Mouse (Mus musculus) stomach, postnatal 0 days (tissue): ENCODE data around the gene Klhl12. TPM values are rescaled to one million over a fixed set of nuclear protein-coding genes. Genes with fewer than 3 reads are reported as not detected.
A peak's percentile ranks its signal among the peaks of the same experiment; 100 is the strongest.
"Not testable (repeated sequence)": the region's sequence is repeated elsewhere in the genome, so short reads cannot be mapped to it uniquely, and the experiment has no call there.

Experiments used
- ATAC-seq: fragments of 200-750 bp; cut with Nextera tagmentation; 2 replicates; pipeline ENCODE4 v1.8.0; 2017; ENCODE audit not compliant: low FRiP score, low TSS enrichment
- DNase-seq: peaks from one replicate; pipeline ENCODE4 v3.0.0-alpha.2; 2016; ENCODE audit warnings: low spot score
- H3K27ac ChIP-seq: fragments of 300-500 bp; sonication (generic); replicated peaks from 2 replicates; pipeline ENCODE4 v1.5.1; 2014; ENCODE audit warnings: mild to moderate bottlenecking, control low read depth
- H3K27me3 ChIP-seq: fragments of 300-500 bp; sonication (generic); 2 replicates; pipeline ENCODE4 v1.6.1; 2014; ENCODE audit warnings: low read length; ENCODE audit not compliant: control insufficient read depth, insufficient read depth
- H3K36me3 ChIP-seq: fragments of 300-500 bp; sonication (generic); 2 replicates; pipeline ENCODE4 v1.6.1; 2014; ENCODE audit warnings: low read length, mixed read lengths; ENCODE audit not compliant: control insufficient read depth, insufficient read depth
- H3K4me1 ChIP-seq: fragments of 300-500 bp; sonication (generic); replicated peaks from 2 replicates; pipeline ENCODE4 v1.6.1; 2014; ENCODE audit warnings: antibody characterized with exemption; ENCODE audit not compliant: control insufficient read depth, insufficient read depth
- H3K4me2 ChIP-seq: fragments of 300-500 bp; sonication (generic); replicated peaks from 2 replicates; pipeline ENCODE4 v1.6.1; 2014; ENCODE audit warnings: low read depth, mild to moderate bottlenecking, control low read depth, moderate library complexity
- H3K4me3 ChIP-seq: fragments of 300-500 bp; sonication (generic); 2 replicates; pipeline ENCODE4 v1.5.1; 2014; ENCODE audit warnings: low read depth, low read length, control low read depth
- H3K9ac ChIP-seq: fragments of 300-500 bp; sonication (generic); 2 replicates; pipeline ENCODE4 v1.6.1; 2014; ENCODE audit warnings: mild to moderate bottlenecking, low read length, control low read depth, mixed read lengths
- H3K9me3 ChIP-seq: fragments of 300-500 bp; sonication (generic); 2 replicates; pipeline ENCODE4 v1.6.1; 2016; ENCODE audit warnings: low read length; ENCODE audit not compliant: control insufficient read depth
- CTCF ChIP-seq: IDR thresholded peaks from 2 replicates; pipeline ENCODE4 v1.5.1; 2016; ENCODE audit warnings: antibody characterized with exemption, low read depth, mild to moderate bottlenecking, moderate library complexity
- EP300 ChIP-seq: optimal IDR thresholded peaks from 2 replicates; pipeline ENCODE3; 2016; ENCODE audit warnings: antibody characterized with exemption
- WGBS: fragments of 180-500 bp; shearing (Covaris S2); extraction: QIAGEN DNeasy Blood & Tissue Kit; methylation state at CpG from one replicate; pipeline ENCODE4 v1.1.7; 2014; 5-methylcytosine and 5-hydroxymethylcytosine counted together
- polyA plus RNA-seq: library from polyadenylated mRNA; unstranded; fragments of >200 nt; fragmentation: Nextera tagmentation; extraction: Ambion mirVana; gene quantifications from 2 replicates; pipeline ENCODE4 v1.2.1, GENCODE M21; 2015

The Klhl12 gene
- polyA plus RNA-seq, 1 experiment from 2014 or later: 10.0 TPM

DNA sequence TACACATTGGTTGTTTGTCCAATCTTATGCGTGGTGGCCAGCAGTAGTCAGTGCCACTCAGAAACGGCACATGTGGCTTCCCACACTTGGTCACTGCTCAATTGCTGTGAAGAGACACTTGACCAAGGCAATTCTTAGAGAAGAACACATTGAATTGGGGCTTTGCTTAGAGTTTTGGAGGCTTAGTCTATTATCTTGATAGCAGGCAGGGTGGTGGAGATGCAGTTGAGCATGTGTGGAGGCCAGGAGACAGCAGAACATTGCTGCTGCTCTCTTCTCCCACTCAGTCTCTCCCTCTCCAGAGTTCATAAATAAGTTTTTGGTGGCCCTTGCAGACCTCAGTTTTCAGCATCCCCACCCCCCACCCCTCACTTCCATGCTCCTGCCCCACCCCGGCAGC is 12.9 kb upstream of the Klhl12 start:
- WGBS: 87% methylated on average over 3 of the region's 3 CpGs

DNA sequence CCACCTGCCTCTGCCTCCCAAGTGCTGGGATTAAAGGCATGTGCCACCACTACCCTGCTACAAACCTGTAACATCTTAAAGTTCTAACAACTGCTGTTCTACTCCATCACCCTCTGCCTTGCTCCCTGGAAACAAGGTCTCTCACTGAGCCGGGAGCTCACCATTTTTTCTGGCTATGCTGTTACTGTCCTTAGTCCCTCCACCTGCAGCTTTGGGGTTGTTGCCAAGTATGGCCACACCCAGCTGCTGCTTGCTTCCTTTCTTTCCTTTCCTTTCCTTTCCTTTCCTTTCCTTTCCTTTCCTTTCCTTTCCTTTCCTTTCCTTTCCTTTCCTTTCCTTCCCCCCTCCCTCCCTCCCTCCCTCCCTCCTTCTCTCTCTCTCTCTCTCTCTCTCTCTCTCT is 12.0 kb upstream of the Klhl12 start:
- H3K27ac ChIP-seq, H3K4me1 ChIP-seq, H3K9ac ChIP-seq, ATAC-seq, H3K9me3 ChIP-seq, DNase-seq, H3K4me3 ChIP-seq, H3K36me3 ChIP-seq, H3K27me3 ChIP-seq, H3K4me2 ChIP-seq: not testable (repeated sequence)
- WGBS: 55% methylated on average over 1 of the region's 1 CpGs

More for the DNA sequence above, 12.9 kb upstream of the Klhl12 start:
- no peaks in the 10 kb centered on the region for H3K9me3 ChIP-seq
- H3K27me3 ChIP-seq: no peaks in the 10 kb centered on the region
- no peak overlapping the region for H3K27ac ChIP-seq
- no peaks in the 10 kb centered on the region for H3K4me1 ChIP-seq
- H3K4me2 ChIP-seq: no peak overlapping the region
- no peak overlapping the region for H3K9ac ChIP-seq
- DNase-seq (no peak), ATAC-seq (no peak)
- no peaks in the 10 kb centered on the region for H3K36me3 ChIP-seq
- TF ChIP-seq CTCF (no peak), EP300 (no peak)
- H3K4me3 ChIP-seq: no peak overlapping the region

DNA sequence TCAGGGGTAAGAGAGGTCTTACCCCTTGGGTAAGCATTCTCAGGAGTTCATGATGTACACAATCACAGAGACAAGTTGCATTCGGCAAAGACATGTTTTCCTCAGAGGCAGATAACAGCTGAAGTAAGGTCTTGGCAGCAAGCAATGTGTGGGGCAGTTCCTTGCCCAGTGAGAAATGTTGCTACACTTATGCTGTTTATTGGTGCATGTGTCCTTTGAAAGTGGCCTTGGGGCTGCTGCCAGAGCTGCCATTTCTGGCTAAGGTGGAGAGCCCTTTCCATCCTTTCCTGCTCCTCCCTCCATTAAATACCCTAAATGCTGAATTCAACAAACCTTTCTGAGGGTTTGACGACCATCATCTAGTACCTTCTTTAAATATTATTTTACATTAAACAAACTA is 9.9 kb upstream of the Klhl12 start:
- Histone ChIP-seq H3K9me3 (no peaks in the 10 kb centered on the region), H3K27me3 (no peaks in the 10 kb centered on the region), H3K4me1 (no peaks in the 10 kb centered on the region), H3K4me3 (no peak overlapping the region), H3K27ac (no peak overlapping the region), H3K4me2 (no peak overlapping the region), H3K9ac (no peak overlapping the region), H3K36me3 (no peaks in the 10 kb centered on the region)
- TF ChIP-seq CTCF: no peak
- TF ChIP-seq EP300: no peak
- ATAC-seq: no peak
- DNase-seq: no peak
- WGBS: 80% methylated on average over 2 of the region's 2 CpGs

DNA sequence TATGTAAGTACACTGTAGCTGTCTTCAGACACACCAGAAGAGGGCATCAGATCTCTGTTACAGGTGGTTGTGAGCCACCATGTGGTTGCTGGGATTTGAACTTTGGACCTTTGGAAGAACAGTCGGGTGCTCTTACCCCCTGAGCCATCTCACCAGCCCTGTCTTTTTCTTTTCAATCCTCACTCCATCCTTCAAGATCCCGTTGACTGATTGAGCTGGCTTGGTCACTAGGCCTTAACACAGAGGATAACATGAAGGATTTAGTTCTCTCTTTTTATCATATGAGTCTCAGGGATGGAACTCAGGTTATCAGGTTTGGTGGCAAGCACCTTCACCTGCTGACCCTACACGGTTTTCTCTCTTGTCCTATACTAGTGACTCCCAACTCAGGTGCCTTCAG is 6.8 kb upstream of the Klhl12 start:
- H3K9ac ChIP-seq, H3K4me2 ChIP-seq, H3K4me3 ChIP-seq, H3K36me3 ChIP-seq, DNase-seq, H3K4me1 ChIP-seq, ATAC-seq, H3K27me3 ChIP-seq, H3K27ac ChIP-seq, H3K9me3 ChIP-seq: not testable (repeated sequence)
- WGBS: 51% methylated on average over 3 of the region's 3 CpGs

DNA sequence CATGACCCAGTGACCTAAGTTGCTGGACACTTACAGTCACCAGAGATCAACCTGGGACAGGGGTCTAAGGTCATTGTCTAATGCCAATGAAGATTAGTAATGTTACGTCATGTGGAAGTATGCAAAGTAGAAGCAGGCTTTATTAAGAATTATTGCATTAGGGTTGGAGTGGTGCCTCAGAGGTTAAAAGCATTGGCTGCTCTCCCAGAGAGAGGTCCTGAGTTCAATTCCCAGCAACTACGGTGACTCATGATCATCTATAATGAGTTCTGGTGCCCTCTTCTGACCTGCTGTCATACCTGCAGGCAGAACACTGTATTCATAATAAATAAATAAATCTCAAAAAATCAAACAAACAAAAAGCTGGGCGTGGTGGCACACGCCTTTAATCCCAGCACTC is 5.1 kb upstream of the Klhl12 start:
- WGBS: 74% methylated on average over 4 of the region's 4 CpGs
- no peaks in the 10 kb centered on the region for H3K27me3 ChIP-seq
- H3K4me1 ChIP-seq: no peaks in the 10 kb centered on the region
- no peak overlapping the region for H3K27ac ChIP-seq
- DNase-seq: no peak
- no peak for ATAC-seq
- H3K9me3 ChIP-seq: no peaks in the 10 kb centered on the region
- H3K9ac ChIP-seq: no peak overlapping the region
- TF ChIP-seq EP300: no peak
- TF ChIP-seq CTCF: no peak
- no peak overlapping the region for H3K4me2 ChIP-seq
- no peak overlapping the region for H3K4me3 ChIP-seq
- no peaks in the 10 kb centered on the region for H3K36me3 ChIP-seq

DNA sequence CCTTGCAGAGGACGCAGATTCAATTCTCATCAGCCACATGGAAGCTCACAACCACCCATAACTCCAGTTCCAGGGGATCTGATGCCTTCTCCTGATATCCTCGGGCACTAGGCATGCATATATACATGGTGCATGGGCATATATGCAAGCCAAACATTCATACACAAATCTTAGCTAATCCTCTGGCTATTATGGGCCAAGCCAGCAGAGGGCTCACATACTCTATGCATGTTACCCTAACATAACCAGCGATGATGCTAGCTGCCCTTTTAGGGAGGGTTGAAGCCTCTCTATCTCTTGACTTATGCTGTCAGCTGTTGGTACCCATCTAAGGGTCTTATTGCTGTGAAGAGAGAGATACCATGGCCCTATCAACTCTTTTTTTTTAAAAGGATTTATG is 4.3 kb upstream of the Klhl12 start:
- H3K9ac ChIP-seq: no peak overlapping the region
- ATAC-seq (no peak), DNase-seq (peak; percentile 46)
- no peaks in the 10 kb centered on the region for H3K36me3 ChIP-seq
- no peak overlapping the region for H3K27ac ChIP-seq
- no peaks in the 10 kb centered on the region for H3K9me3 ChIP-seq
- TF ChIP-seq CTCF (peak; percentile 78), EP300 (no peak)
- H3K4me3 ChIP-seq: no peak overlapping the region
- no peaks in the 10 kb centered on the region for H3K27me3 ChIP-seq
- no peak overlapping the region for H3K4me2 ChIP-seq
- no peaks in the 10 kb centered on the region for H3K4me1 ChIP-seq
- WGBS: 36% methylated on average over 3 of the region's 3 CpGs
